Mouse (Mus musculus) MEL (cell line): Measurements from ENCODE around the gene Ifi35. TPM values are rescaled to one million over a fixed set of nuclear protein-coding genes. Genes with fewer than 3 reads are reported as not detected.

Experiments used
- DNase-seq: peaks from one replicate; pipeline ENCODE4 v3.0.0; 2011; ENCODE audit warnings: low read depth, low spot score
- H3K27ac ChIP-seq: 2 replicates; pipeline ENCODE4 v1.5.1; 2012; ENCODE audit warnings: low read depth, mild to moderate bottlenecking, control low read depth, low read length, moderate library complexity; ENCODE audit not compliant: control insufficient read depth
- H3K27me3 ChIP-seq, 2 experiments: fragments of 150-350 bp in 1 of 2; sonication (generic) in 1 of 2; 2 replicates each; pipeline ENCODE4 v1.6.1; 2012; ENCODE audit warnings: low read length in 2 of 2, mild to moderate bottlenecking in 2 of 2, improper control_type of control experiment in 1 of 2, moderate library complexity in 1 of 2; ENCODE audit not compliant: insufficient read depth in 2 of 2, control insufficient read depth in 1 of 2
- H3K36me3 ChIP-seq, 2 experiments: 2 replicates each; pipeline ENCODE4 v1.6.1; 2012 to 2014; ENCODE audit warnings: low read length in 2 of 2, improper control_type of control experiment in 1 of 2, inconsistent platforms in 1 of 2, mild to moderate bottlenecking in 1 of 2; ENCODE audit not compliant: insufficient read depth in 2 of 2, control insufficient read depth in 1 of 2
- H3K4me1 ChIP-seq, 2 experiments: fragments of 150-350 bp in 1 of 2; sonication (generic) in 1 of 2; 2 replicates each; pipeline ENCODE4 v1.6.1; 2012; ENCODE audit warnings: low read length in 2 of 2, improper control_type of control experiment in 1 of 2, mild to moderate bottlenecking in 1 of 2; ENCODE audit not compliant: insufficient read depth in 2 of 2, control insufficient read depth in 1 of 2
- H3K4me3 ChIP-seq, 2 experiments: fragments of 150-350 bp in 1 of 2; sonication (generic) in 1 of 2; 2 replicates each; pipeline ENCODE4 v1.5.1; 2012; ENCODE audit warnings: low read depth in 2 of 2, low read length in 2 of 2, mild to moderate bottlenecking in 2 of 2, moderate library complexity in 2 of 2, control low read depth in 1 of 2, improper control_type of control experiment in 1 of 2; ENCODE audit not compliant: control insufficient read depth in 1 of 2, insufficient read depth in 1 of 2
- H3K79me2 ChIP-seq: 2 replicates; pipeline ENCODE4 v1.6.1; 2012; ENCODE audit warnings: mild to moderate bottlenecking, low read length, moderate library complexity; ENCODE audit not compliant: control insufficient read depth, poor library complexity, insufficient read depth
- H3K9ac ChIP-seq: 2 replicates; pipeline ENCODE4 v1.6.1; 2012; ENCODE audit warnings: low read depth, mild to moderate bottlenecking, control low read depth, low read length, moderate library complexity; ENCODE audit not compliant: control insufficient read depth, poor library complexity, severe bottlenecking
- H3K9me3 ChIP-seq: fragments of 150-350 bp; sonication (generic); replicated peaks from 2 replicates; pipeline ENCODE4 v1.6.1; 2012; ENCODE audit warnings: mild to moderate bottlenecking, low read length, improper control_type of control experiment, moderate library complexity; ENCODE audit not compliant: insufficient read depth
- BHLHE40 ChIP-seq: IDR thresholded peaks from 2 replicates; pipeline ENCODE4 v1.6.1; 2012; ENCODE audit warnings: low read depth, mild to moderate bottlenecking, inconsistent platforms, low read length, improper control_type of control experiment, borderline replicate concordance
- HCFC1 ChIP-seq: IDR thresholded peaks from 2 replicates; pipeline ENCODE4 v1.6.1; 2012; ENCODE audit warnings: low read depth, mild to moderate bottlenecking, inconsistent platforms, low read length, improper control_type of control experiment, moderate library complexity
- KAT2A ChIP-seq: conservative IDR thresholded peaks from 2 replicates; pipeline ENCODE4 v1.6.1; 2012; ENCODE audit warnings: low read depth, low read length, improper control_type of control experiment, inconsistent platforms
- MAX ChIP-seq: IDR thresholded peaks from 2 replicates; pipeline ENCODE4 v1.6.1; 2011; ENCODE audit warnings: low read length, improper control_type of control experiment
- MAZ ChIP-seq: IDR thresholded peaks from 2 replicates; pipeline ENCODE4 v1.6.1; 2012; ENCODE audit warnings: low read depth, mild to moderate bottlenecking, inconsistent platforms, low read length, improper control_type of control experiment
- MEF2A ChIP-seq: IDR thresholded peaks from 2 replicates; pipeline ENCODE4 v1.6.1; 2014; ENCODE audit warnings: low read depth, mild to moderate bottlenecking, inconsistent platforms, low read length, improper control_type of control experiment; ENCODE audit not compliant: poor library complexity, insufficient replicate concordance, severe bottlenecking; ENCODE audit errors: extremely low read depth
- POLR2AphosphoS2 ChIP-seq: IDR thresholded peaks from 2 replicates; pipeline ENCODE4 v1.6.1; 2011; ENCODE audit warnings: low read length, improper control_type of control experiment
- POLR2AphosphoS5 ChIP-seq: IDR thresholded peaks from 2 replicates; pipeline ENCODE4 v1.6.1; 2012; ENCODE audit warnings: low read depth, borderline replicate concordance, mild to moderate bottlenecking, inconsistent platforms, low read length, moderate library complexity, mixed read lengths
- RAD21 ChIP-seq: IDR thresholded peaks from 2 replicates; pipeline ENCODE4 v1.6.1; 2011; ENCODE audit warnings: mild to moderate bottlenecking, low read depth, low read length, improper control_type of control experiment
- SIN3A ChIP-seq: IDR thresholded peaks from 2 replicates; pipeline ENCODE4 v1.6.1; 2012; ENCODE audit warnings: low read length, improper control_type of control experiment, inconsistent platforms
- TBP ChIP-seq: IDR thresholded peaks from 2 replicates; pipeline ENCODE4 v1.8.0; 2011; ENCODE audit warnings: low read depth, low read length, improper control_type of control experiment
- TCF12 ChIP-seq: IDR thresholded peaks from 2 replicates; pipeline ENCODE4 v1.6.1; 2014; ENCODE audit warnings: low read depth, mild to moderate bottlenecking, inconsistent platforms, low read length, improper control_type of control experiment, moderate library complexity
- UBTF ChIP-seq: IDR thresholded peaks from 2 replicates; pipeline ENCODE4 v1.6.1; 2012; ENCODE audit warnings: low read depth, mild to moderate bottlenecking, inconsistent platforms, low read length, improper control_type of control experiment, moderate library complexity, borderline replicate concordance; ENCODE audit not compliant: insufficient read depth
- USF1 ChIP-seq: IDR thresholded peaks from 2 replicates; pipeline ENCODE4 v1.6.1; 2014; ENCODE audit warnings: low read depth, mild to moderate bottlenecking, inconsistent platforms, low read length, improper control_type of control experiment, moderate library complexity
- USF2 ChIP-seq, 2 experiments: IDR thresholded peaks; 2 replicates each; pipeline ENCODE4 v1.6.1; 2011 to 2012; ENCODE audit warnings: improper control_type of control experiment in 2 of 2, low read length in 2 of 2, borderline replicate concordance in 1 of 2, inconsistent platforms in 1 of 2, low read depth in 1 of 2, mild to moderate bottlenecking in 1 of 2; ENCODE audit not compliant: insufficient read depth in 1 of 2
- ZMIZ1 ChIP-seq: IDR thresholded peaks from 2 replicates; pipeline ENCODE4 v1.6.1; 2012; ENCODE audit warnings: low read depth, mild to moderate bottlenecking, inconsistent platforms, low read length, improper control_type of control experiment, moderate library complexity
- polyA plus RNA-seq, 2 experiments: library from polyadenylated mRNA; stranded (reverse) in 1 of 2; unstranded in 1 of 2; fragments of >175 nt in 1 of 2; fragments of >200 nt in 1 of 2; gene quantifications; 2 replicates each; pipeline versions ENCODE4 v1.2.1 to v1.2.4; 2012; ENCODE audit warnings: low replicate concordance in 2 of 2, low read depth in 1 of 2; ENCODE audit not compliant: insufficient read length in 2 of 2, insufficient read depth in 1 of 2, missing spikeins in 1 of 2
- total RNA-seq: library from RNA; depleted of rRNA; stranded (reverse); fragments of 300-350 nt; gene quantifications from 2 replicates; pipeline ENCODE4 v1.2.3, GENCODE M21; 2012

Gene Ifi35
- total and polyA plus RNA-seq, 3 experiments: 35.5 to 146 (median 64.4) TPM

DNA sequence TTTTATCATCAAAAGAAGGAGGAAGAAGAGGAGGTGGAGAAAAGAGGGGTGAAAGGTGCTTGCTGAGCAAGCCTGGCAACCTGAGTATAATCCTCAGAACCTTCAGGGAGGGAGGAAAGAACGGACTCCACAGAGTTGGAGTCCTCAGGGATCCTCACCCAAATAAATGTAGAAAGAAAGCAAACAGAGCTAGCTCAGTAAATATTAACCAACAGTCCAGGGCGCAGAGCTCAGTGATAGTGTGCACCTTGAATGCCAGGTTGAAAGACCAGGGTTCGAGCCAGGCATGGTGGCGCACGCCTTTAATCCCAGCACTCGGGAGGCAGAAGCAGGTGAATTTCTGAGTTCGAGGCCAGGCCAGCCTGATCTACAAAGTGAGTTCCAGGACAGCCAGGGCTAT is 7.4 kb downstream of the Ifi35 start:
- no peak overlapping the region for H3K9ac ChIP-seq
- no peaks in the 10 kb centered on the region for H3K27me3 ChIP-seq
- no peaks in the 10 kb centered on the region for H3K9me3 ChIP-seq
- DNase-seq: no peak
- TF ChIP-seq KAT2A (no peak), TCF12 (no peak)
- peaks cover 12 to 20% of the 10 kb centered on the region in 2 experiments for H3K4me1 ChIP-seq
- H3K4me3 ChIP-seq: no peak overlapping the region
- no peaks in the 10 kb centered on the region for H3K79me2 ChIP-seq
- H3K27ac ChIP-seq: no peak overlapping the region
- peaks cover 2 to 20% of the 10 kb centered on the region in 2 experiments; a peak in 3 of 4 replicates for H3K36me3 ChIP-seq

DNA sequence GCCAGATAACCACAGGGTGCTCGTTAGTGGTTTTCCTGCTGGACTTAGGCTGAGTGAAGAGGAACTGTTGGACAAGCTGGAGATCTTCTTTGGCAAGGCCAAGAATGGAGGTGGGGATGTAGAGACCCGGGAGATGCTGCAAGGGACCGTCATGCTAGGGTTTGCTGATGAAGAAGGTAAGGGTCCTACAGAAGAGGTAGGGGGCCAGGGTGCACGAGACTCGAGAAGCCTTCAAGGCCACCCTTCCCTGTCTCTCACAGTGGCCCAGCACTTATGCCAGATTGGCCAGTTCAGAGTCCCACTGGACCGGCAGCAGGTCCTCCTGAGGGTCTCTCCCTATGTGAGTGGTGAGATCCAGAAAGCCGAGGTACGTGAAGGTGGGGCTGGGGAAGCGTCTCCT is 9.4 kb downstream of the Ifi35 start:
- Histone ChIP-seq H3K9ac (no peak overlapping the region), H3K27me3 (no peaks in the 10 kb centered on the region), H3K9me3 (no peaks in the 10 kb centered on the region), H3K27ac (no peak overlapping the region), H3K79me2 (no peaks in the 10 kb centered on the region), H3K4me1 (peaks cover 3 to 8% of the 10 kb centered on the region in 2 experiments; a peak in 3 of 4 replicates), H3K36me3 (peaks cover 2 to 7% of the 10 kb centered on the region in 2 experiments), H3K4me3 (no peak overlapping the region)
- TF ChIP-seq HCFC1 (no peak), POLR2AphosphoS5 (no peak), RAD21 (no peak), USF2 (IDR thresholded peaks at IDR 0.05; ENCODE audit: borderline replicate concordance in 1 of 2, insufficient read depth in 1 of 2, low read depth in 1 of 2, low read length in 2 of 2) (no peak), MAZ (no peak), ZMIZ1 (no peak), UBTF (no peak), SIN3A (no peak), MAX (no peak), MEF2A (no peak), POLR2AphosphoS2 (no peak), TBP (no peak), USF1 (no peak), BHLHE40 (no peak)
- DNase-seq: no peak
